ENCODE assay signal across 24 mouse cellular contexts in the genomic region with DNA sequence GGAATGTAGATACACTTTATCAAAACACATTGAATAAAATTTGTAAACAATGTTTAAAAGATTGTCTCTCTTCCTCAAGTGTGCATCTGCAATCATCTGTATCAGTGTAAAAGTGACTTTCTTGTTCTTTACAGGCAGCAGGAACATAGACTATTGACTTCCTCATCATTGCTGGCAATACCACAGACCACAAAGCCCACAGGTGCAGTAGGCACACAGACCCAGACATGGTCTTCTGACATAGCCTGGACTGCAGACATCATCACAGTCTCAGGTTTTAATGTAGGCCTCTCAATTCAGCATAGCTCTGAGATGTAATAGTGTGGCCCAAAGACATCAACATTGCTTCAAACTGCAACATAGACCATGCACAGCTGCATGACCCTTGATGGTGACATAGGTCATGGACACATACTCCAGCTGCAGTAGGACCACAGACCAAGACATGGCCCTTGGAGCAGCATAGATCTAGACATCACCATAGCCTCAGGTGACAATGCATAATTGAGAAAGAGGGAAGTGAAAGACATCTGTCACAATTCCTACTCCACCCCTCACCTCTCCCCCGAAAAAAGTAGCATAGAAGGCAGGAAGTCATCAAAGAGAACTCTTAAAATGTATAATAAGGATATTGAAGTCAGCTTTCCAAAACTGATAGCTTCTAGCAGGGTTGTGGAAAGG.
DNase-seq lines count a peak whose midpoint lies in the region; ATAC-seq and TF ChIP-seq lines count a peak whose summit lies in the region.
"Had no signal": no experiment of that assay in that cellular context is flagged by ENCODE, and none has a peak within 500 bp of the region (broad histone marks: within the 10 kb centered on the region; RNA-seq: fewer than 3 reads in every experiment).

No protein-coding gene starts in this region.

- no peak overlapping the region for H3K4me2 ChIP-seq in heart, embryonic 16.5 days (ENCODE audit: low read depth, low read length)
- H3K4me2 ChIP-seq: embryonic facial prominence, embryonic 15.5 days; forebrain, embryonic 15.5 days; heart, embryonic 11.5 days; heart, embryonic 15.5 days; hindbrain, embryonic 12.5 days had no signal

- TF ChIP-seq CTCF in MEL (IDR thresholded peaks at IDR 0.05 in 2 of 3, conservative IDR thresholded peaks at IDR 0.05 in 1 of 3; ENCODE audit: control insufficient read depth in 1 of 3, insufficient read depth in 1 of 3, low read depth in 2 of 3, low read length in 3 of 3, poor library complexity in 1 of 3, severe bottlenecking in 1 of 3): no peak

- 54% methylated on average over 1 of the region's 1 CpGs for WGBS in heart, embryonic 16.5 days

- no peak overlapping the region for H3K27ac ChIP-seq in heart, embryonic 16.5 days (ENCODE audit: low read length)
- H3K27ac ChIP-seq in MEL (ENCODE audit: control insufficient read depth, low read depth, low read length): no peak overlapping the region
- H3K27ac ChIP-seq: embryonic facial prominence, embryonic 15.5 days; forebrain, embryonic 10.5 days; forebrain, embryonic 15.5 days; heart, adult 2 months; heart, embryonic 15.5 days; hindbrain, embryonic 12.5 days; hindbrain, postnatal 0 days had no signal

- intact Hi-C loops in heart, postnatal 25 days (cut with DNase I): no loop called here

- no peaks in the 10 kb centered on the region for H3K79me2 ChIP-seq in MEL (ENCODE audit: control insufficient read depth, insufficient read depth, low read length, poor library complexity)

- no peaks in the 10 kb centered on the region for H3K4me1 ChIP-seq in heart, embryonic 16.5 days (ENCODE audit: control insufficient read depth, insufficient read depth, low read length)
- no peaks in the 10 kb centered on the region for H3K4me1 ChIP-seq in MEL (ENCODE audit: control insufficient read depth in 1 of 2, insufficient read depth in 2 of 2, low read length in 2 of 2)
- H3K4me1 ChIP-seq: embryonic facial prominence, embryonic 15.5 days; forebrain, embryonic 10.5 days; forebrain, embryonic 15.5 days; heart, embryonic 15.5 days; hindbrain, embryonic 12.5 days had no signal

- no peak for TF ChIP-seq EP300 in MEL (IDR thresholded peaks at IDR 0.05; ENCODE audit: low read depth in 1 of 2, low read length in 2 of 2)

- no peak for TF ChIP-seq POLR2A in MEL (IDR thresholded peaks at IDR 0.05; ENCODE audit: control insufficient read depth in 1 of 2, insufficient read depth in 1 of 2, low read depth in 1 of 2, low read length in 2 of 2, poor library complexity in 1 of 2)

- H3K36me3 ChIP-seq in heart, embryonic 16.5 days (ENCODE audit: control insufficient read depth, insufficient read depth): no peaks in the 10 kb centered on the region
- H3K36me3 ChIP-seq in MEL (ENCODE audit: control insufficient read depth in 1 of 2, insufficient read depth in 2 of 2, low read length in 2 of 2): no peaks in the 10 kb centered on the region
- H3K36me3 ChIP-seq: embryonic facial prominence, embryonic 15.5 days; forebrain, embryonic 10.5 days; forebrain, embryonic 15.5 days; heart, embryonic 15.5 days; hindbrain, embryonic 12.5 days had no signal

- no peaks in the 10 kb centered on the region for H3K27me3 ChIP-seq in heart, embryonic 16.5 days (ENCODE audit: control insufficient read depth, insufficient read depth, low read length)
- H3K27me3 ChIP-seq in MEL (ENCODE audit: control insufficient read depth in 1 of 2, insufficient read depth in 2 of 2, low read length in 2 of 2): no peaks in the 10 kb centered on the region
- H3K27me3 ChIP-seq: embryonic facial prominence, embryonic 15.5 days; forebrain, embryonic 15.5 days; heart, embryonic 15.5 days; hindbrain, embryonic 12.5 days had no signal

- DNase-seq in heart, postnatal 25 days (ENCODE audit: low spot score): no peak
- DNase-seq in MEL (ENCODE audit: low read depth, low spot score): peak; percentile 26
- DNase-seq in liver: no peak
- no peak for DNase-seq in layer of hippocampus, adult 8-10 months (ENCODE audit: low spot score in 2 of 2)
- DNase-seq in testis, postnatal 14 days (ENCODE audit: low spot score): no peak
- DNase-seq: adrenal gland, adult 8-10 months; adrenal gland, postnatal 36 days; cerebellum, adult 2 months; cerebellum, postnatal 10 days; embryo, embryonic 11 days; gastrocnemius, postnatal 10 days; heart, adult 2 months; heart, postnatal 36 days had no signal

- no peak overlapping the region for H3K9ac ChIP-seq in heart, embryonic 16.5 days (ENCODE audit: low read length)
- no peak overlapping the region for H3K9ac ChIP-seq in MEL (ENCODE audit: control insufficient read depth, low read depth, low read length, poor library complexity, severe bottlenecking)
- H3K9ac ChIP-seq: embryonic facial prominence, embryonic 15.5 days; forebrain, embryonic 15.5 days; heart, embryonic 15.5 days; hindbrain, embryonic 12.5 days had no signal

- ATAC-seq in heart, embryonic 16.5 days (replicated peaks; ENCODE audit: extremely low read depth, insufficient read depth, low FRiP score): peak; percentile 60; the same call in 1 of the 2 replicates
- ATAC-seq in megakaryocyte, adult 5-6 weeks (ENCODE audit: poor library complexity, severe bottlenecking): 0 out of 2 replicates have a peak, but pooled peaks have one; percentile 30
- ATAC-seq in neutrophil, adult 5-6 weeks (ENCODE audit: extremely low read depth, insufficient number of reproducible peaks, low FRiP score, poor library complexity, severe bottlenecking): 0 out of 2 replicates have a peak, but pooled peaks have one; percentile 13
- ATAC-seq: forebrain, embryonic 15.5 days; hindbrain, postnatal 0 days had no signal

- TF ChIP-seq RAD21 in MEL (IDR thresholded peaks at IDR 0.05; ENCODE audit: low read depth, low read length): no peak

- no peak overlapping the region for H3K4me3 ChIP-seq in heart, embryonic 16.5 days (ENCODE audit: low read length)
- H3K4me3 ChIP-seq in MEL (ENCODE audit: control insufficient read depth in 1 of 2, insufficient read depth in 1 of 2, low read depth in 2 of 2, low read length in 2 of 2): no peak overlapping the region
- H3K4me3 ChIP-seq: embryonic facial prominence, embryonic 15.5 days; erythroblast, embryonic 14.5 days; forebrain, embryonic 10.5 days; forebrain, embryonic 15.5 days; heart, adult 2 months; heart, embryonic 15.5 days; hindbrain, embryonic 12.5 days had no signal

- H3K9me3 ChIP-seq in heart, embryonic 16.5 days (replicated peaks; ENCODE audit: control insufficient read depth, low read length): no peaks in the 10 kb centered on the region
- H3K9me3 ChIP-seq in MEL (replicated peaks; ENCODE audit: insufficient read depth, low read length): no peaks in the 10 kb centered on the region
- H3K9me3 ChIP-seq: embryonic facial prominence, embryonic 15.5 days; forebrain, embryonic 10.5 days; forebrain, embryonic 15.5 days; heart, embryonic 15.5 days; hindbrain, embryonic 12.5 days had no signal

TF ChIP-seq in MEL, 35 proteins besides CTCF, POLR2A, EP300 and RAD21:
- no peak for TF ChIP-seq ETS1 (IDR thresholded peaks at IDR 0.05; ENCODE audit: low read depth, low read length)
- TF ChIP-seq KAT2A (conservative IDR thresholded peaks at IDR 0.05; ENCODE audit: low read depth, low read length): no peak
- no peak for TF ChIP-seq NELFE (IDR thresholded peaks at IDR 0.05; ENCODE audit: low read depth, low read length)
- TF ChIP-seq POLR2AphosphoS2 (IDR thresholded peaks at IDR 0.05; ENCODE audit: low read length): no peak
- TF ChIP-seq UBTF (IDR thresholded peaks at IDR 0.05; ENCODE audit: borderline replicate concordance, insufficient read depth, low read depth, low read length): no peak
- no peak for TF ChIP-seq CHD2 (IDR thresholded peaks at IDR 0.05; ENCODE audit: low read length)
- TF ChIP-seq SIN3A (IDR thresholded peaks at IDR 0.05; ENCODE audit: low read length): no peak
- TF ChIP-seq TCF12 (IDR thresholded peaks at IDR 0.05; ENCODE audit: low read depth, low read length): no peak
- TF ChIP-seq MXI1 (IDR thresholded peaks at IDR 0.05; ENCODE audit: low read depth, low read length): no peak
